Mouse (Mus musculus) limb, embryonic 13.5 days (tissue): ENCODE data around the gene Hoxd3. TPM values are rescaled to one million over a fixed set of nuclear protein-coding genes. Genes with fewer than 3 reads are reported as not detected.

Experiments
- ATAC-seq: fragments of 200-750 bp; cut with Nextera tagmentation; 2 replicates; pipeline ENCODE4 v1.8.0; 2017; ENCODE audit warnings: low read depth, moderate number of reproducible peaks, moderate TSS enrichment; ENCODE audit not compliant: low FRiP score
- H3K27ac ChIP-seq: fragments of 300-500 bp; sonication (generic); 2 replicates; pipeline ENCODE4 v1.5.1; 2015; ENCODE audit warnings: inconsistent platforms, mild to moderate bottlenecking, moderate library complexity
- H3K27me3 ChIP-seq: fragments of 300-500 bp; sonication (generic); 2 replicates; pipeline ENCODE4 v1.6.1; 2015; ENCODE audit warnings: mild to moderate bottlenecking, inconsistent platforms
- H3K36me3 ChIP-seq: fragments of 300-500 bp; sonication (generic); 2 replicates; pipeline ENCODE4 v1.6.1; 2015; ENCODE audit warnings: inconsistent platforms, mild to moderate bottlenecking, moderate library complexity
- H3K4me1 ChIP-seq: fragments of 300-500 bp; sonication (generic); 2 replicates; pipeline ENCODE4 v1.6.1; 2015; ENCODE audit warnings: inconsistent platforms
- H3K4me2 ChIP-seq: fragments of 300-500 bp; sonication (generic); replicated peaks from 2 replicates; pipeline ENCODE4 v1.6.1; 2015; ENCODE audit warnings: inconsistent platforms, mild to moderate bottlenecking, moderate library complexity
- H3K4me3 ChIP-seq: fragments of 300-500 bp; sonication (generic); 2 replicates; pipeline ENCODE4 v1.5.1; 2015; ENCODE audit warnings: moderate library complexity, mild to moderate bottlenecking, inconsistent platforms
- H3K9ac ChIP-seq: fragments of 300-500 bp; sonication (generic); 2 replicates; pipeline ENCODE4 v1.6.1; 2015; ENCODE audit warnings: mild to moderate bottlenecking, inconsistent platforms
- H3K9me3 ChIP-seq: fragments of 300-500 bp; sonication (generic); 2 replicates; pipeline ENCODE4 v1.6.1; 2016; ENCODE audit warnings: inconsistent platforms
- WGBS: fragments of 180-500 bp; shearing (Covaris S2); methylation state at CpG from one replicate; pipeline ENCODE4 v1.1.7; 2015; 5-methylcytosine and 5-hydroxymethylcytosine counted together
- polyA plus RNA-seq: library from polyadenylated mRNA; unstranded; fragments of >200 nt; fragmentation: Nextera tagmentation; extraction: Ambion mirVana; gene quantifications from 2 replicates; pipeline ENCODE4 v1.2.1, GENCODE M21; 2015

Hoxd3 gene
- polyA plus RNA-seq, 1 experiment from 2014 or later = 0.84 TPM

GRCm38 (mm10) chr2:74696442-74697335, 15.0 kb upstream of the Hoxd3 start:
- ATAC-seq = peak; percentile 34
- peak overlapping the region; percentile 60 for H3K4me3 ChIP-seq
- peaks cover 13% of the 10 kb centered on the region; the same call in 1 of the 2 replicates for H3K36me3 ChIP-seq
- peak overlapping the region; percentile 90 for H3K9ac ChIP-seq
- H3K4me2 ChIP-seq = peak overlapping the region; percentile 91
- no peaks in the 10 kb centered on the region for H3K9me3 ChIP-seq
- 10% methylated on average over 34 of the region's 34 CpGs for WGBS
- peaks cover 74% of the 10 kb centered on the region for H3K4me1 ChIP-seq
- H3K27ac ChIP-seq = peak overlapping the region; percentile 81
- peaks cover 68% of the 10 kb centered on the region for H3K27me3 ChIP-seq

- Histone ChIP-seq H3K4me3 (peak within 1 kb of the TSS; percentile 60), H3K4me2 (peak within 1 kb of the TSS; percentile 91), H3K36me3 (peaks cover 5% of the 10 kb centered on the region; the same call in 1 of the 2 replicates), H3K27ac (peak within 1 kb of the TSS; percentile 87), H3K9ac (peak within 1 kb of the TSS; percentile 90), H3K4me1 (peaks cover 66% of the 10 kb centered on the region), H3K9me3 (no peaks in the 10 kb centered on the region), H3K27me3 (peaks cover 64% of the 10 kb centered on the region)
- ATAC-seq = peak; percentile 24
- WGBS = under 1% methylated on average over 43 of the region's 43 CpGs
Observed at GRCm38 (mm10) chr2:74697567-74698121, 14.1 kb upstream of the Hoxd3 start, which contains the start of gene Hoxd9. Hoxd9 (plus strand) TSS chr2:74697727.

GRCm38 (mm10) chr2:74698201-74699052, 13.3 kb upstream of the Hoxd3 start:
- Histone ChIP-seq H3K4me2 (peak overlapping the region; percentile 91), H3K27ac (peak overlapping the region; percentile 87), H3K27me3 (peaks cover 67% of the 10 kb centered on the region), H3K9ac (peak overlapping the region; percentile 90), H3K9me3 (no peaks in the 10 kb centered on the region), H3K4me3 (peak overlapping the region; percentile 60), H3K36me3 (no peaks in the 10 kb centered on the region), H3K4me1 (peaks cover 60% of the 10 kb centered on the region)
- WGBS = under 1% methylated on average over 71 of the region's 86 CpGs
- ATAC-seq = 0 out of 2 replicates have a peak, but pooled peaks have one; percentile 21

- Histone ChIP-seq H3K27me3 (peaks cover 69% of the 10 kb centered on the region), H3K27ac (peak overlapping the region; percentile 87; the same call in 1 of the 2 replicates), H3K4me3 (peak overlapping the region; percentile 60), H3K36me3 (no peaks in the 10 kb centered on the region), H3K4me2 (peak overlapping the region; percentile 91), H3K4me1 (peaks cover 64% of the 10 kb centered on the region), H3K9me3 (no peaks in the 10 kb centered on the region), H3K9ac (peak overlapping the region; percentile 90)
- 3% methylated on average over 17 of the region's 17 CpGs for WGBS
- no peak for ATAC-seq
Observed at GRCm38 (mm10) chr2:74699053-74699430, 12.7 kb upstream of the Hoxd3 start.

- WGBS = 16% methylated on average over 23 of the region's 23 CpGs
- H3K9me3 ChIP-seq = no peaks in the 10 kb centered on the region
- peaks cover 76% of the 10 kb centered on the region for H3K27me3 ChIP-seq
- H3K27ac ChIP-seq = peak overlapping the region; percentile 10; the same call in 1 of the 2 replicates
- H3K4me3 ChIP-seq = peak overlapping the region; percentile 60
- H3K9ac ChIP-seq = peak overlapping the region; percentile 90
- H3K4me1 ChIP-seq = peaks cover 64% of the 10 kb centered on the region
- ATAC-seq = no peak
- no peaks in the 10 kb centered on the region for H3K36me3 ChIP-seq
- peak overlapping the region; percentile 91 for H3K4me2 ChIP-seq
Observed at GRCm38 (mm10) chr2:74699664-74700545, 11.8 kb upstream of the Hoxd3 start.

GRCm38 (mm10) chr2:74700546-74701112, 11.1 kb upstream of the Hoxd3 start:
- Histone ChIP-seq H3K4me3 (peak overlapping the region; percentile 60), H3K36me3 (no peaks in the 10 kb centered on the region), H3K4me1 (peaks cover 59% of the 10 kb centered on the region), H3K27me3 (peaks cover 76% of the 10 kb centered on the region), H3K4me2 (peak overlapping the region; percentile 91), H3K9me3 (no peaks in the 10 kb centered on the region), H3K27ac (peak overlapping the region; percentile 10; the same call in 1 of the 2 replicates), H3K9ac (peak overlapping the region; percentile 90; the same call in 1 of the 2 replicates)
- WGBS = 13% methylated on average over 22 of the region's 22 CpGs
- ATAC-seq = no peak

GRCm38 (mm10) chr2:74701949-74702819, 9.5 kb upstream of the Hoxd3 start:
- H3K4me2 ChIP-seq = peak overlapping the region; percentile 43; the same call in 1 of the 2 replicates
- H3K4me1 ChIP-seq = peaks cover 47% of the 10 kb centered on the region
- ATAC-seq = no peak
- no peak overlapping the region for H3K4me3 ChIP-seq
- 8% methylated on average over 17 of the region's 17 CpGs for WGBS
- H3K27ac ChIP-seq = no peak overlapping the region
- peaks cover 76% of the 10 kb centered on the region for H3K27me3 ChIP-seq
- no peaks in the 10 kb centered on the region for H3K9me3 ChIP-seq
- H3K36me3 ChIP-seq = no peaks in the 10 kb centered on the region
- no peak overlapping the region for H3K9ac ChIP-seq

GRCm38 (mm10) chr2:74702820-74703219, 8.9 kb upstream of the Hoxd3 start:
- Histone ChIP-seq H3K9ac (no peak overlapping the region), H3K4me1 (peaks cover 43% of the 10 kb centered on the region), H3K4me2 (no peak overlapping the region), H3K27me3 (peaks cover 78% of the 10 kb centered on the region), H3K4me3 (no peak overlapping the region), H3K9me3 (no peaks in the 10 kb centered on the region), H3K36me3 (no peaks in the 10 kb centered on the region), H3K27ac (no peak overlapping the region)
- 24% methylated on average over 6 of the region's 6 CpGs for WGBS
- no peak for ATAC-seq

GRCm38 (mm10) chr2:74703317-74703716, 8.4 kb upstream of the Hoxd3 start:
- 17% methylated on average over 10 of the region's 10 CpGs for WGBS
- no peak overlapping the region; the same call in 1 of the 2 replicates for H3K4me2 ChIP-seq
- ATAC-seq = no peak
- H3K4me3 ChIP-seq = no peak overlapping the region
- no peak overlapping the region for H3K9ac ChIP-seq
- no peak overlapping the region for H3K27ac ChIP-seq
- no peaks in the 10 kb centered on the region for H3K36me3 ChIP-seq
- peaks cover 43% of the 10 kb centered on the region for H3K4me1 ChIP-seq
- H3K27me3 ChIP-seq = peaks cover 80% of the 10 kb centered on the region
- no peaks in the 10 kb centered on the region for H3K9me3 ChIP-seq
